Mouse (Mus musculus): Measurements from ENCODE around the gene Eefsec. TPM values are rescaled to one million over a fixed set of nuclear protein-coding genes. Genes with fewer than 3 reads are reported as not detected.
A peak's percentile ranks its signal among the peaks of the same experiment; 100 is the strongest.

The Eefsec gene
- total RNA-seq, 2 experiments from 2014 or later, result 6.4 to 7.5 TPM

- peak; percentile 67 for DNase-seq
- intact Hi-C loops (cut with DNase I; ENCODE audit: low total_unique reads), result no loop called here
Observed at GRCm38 (mm10) chr6:88290129-88290766, 156.1 kb downstream of the Eefsec start.

- DNase-seq, result no peak
- intact Hi-C loops (cut with DNase I; ENCODE audit: low total_unique reads), result no loop called here
Observed at GRCm38 (mm10) chr6:88278141-88278540, 168.2 kb downstream of the Eefsec start.

- intact Hi-C loops (cut with DNase I; ENCODE audit: low total_unique reads), result no loop called here
- DNase-seq, result no peak
Observed at GRCm38 (mm10) chr6:88277242-88277641, 169.1 kb downstream of the Eefsec start.

- DNase-seq, result no peak
- intact Hi-C loops (cut with DNase I; ENCODE audit: low total_unique reads), result no loop called here
Observed at GRCm38 (mm10) chr6:88276221-88276620, 170.1 kb downstream of the Eefsec start.

- intact Hi-C loops (cut with DNase I; ENCODE audit: low total_unique reads), result no loop called here
- no peak for DNase-seq
Observed at GRCm38 (mm10) chr6:88274623-88275022, 171.7 kb downstream of the Eefsec start.

GRCm38 (mm10) chr6:88267970-88268369 lies 178.4 kb downstream of the Eefsec start:
- DNase-seq, result no peak
- intact Hi-C loops (cut with DNase I; ENCODE audit: low total_unique reads), result no loop called here

- DNase-seq, result no peak
- intact Hi-C loops (cut with DNase I; ENCODE audit: low total_unique reads), result no loop called here
Observed at GRCm38 (mm10) chr6:88267068-88267467, 179.3 kb downstream of the Eefsec start.

- intact Hi-C loops (cut with DNase I; ENCODE audit: low total_unique reads), result no loop called here
- DNase-seq, result no peak
Observed at GRCm38 (mm10) chr6:88266055-88266454, 180.3 kb downstream of the Eefsec start.

GRCm38 (mm10) chr6:88265355-88265754 lies 181.0 kb downstream of the Eefsec start:
- DNase-seq, result no peak
- intact Hi-C loops (cut with DNase I; ENCODE audit: low total_unique reads), result no loop called here

GRCm38 (mm10) chr6:88262160-88262559 lies 184.2 kb downstream of the Eefsec start:
- intact Hi-C loops (cut with DNase I; ENCODE audit: low total_unique reads), result no loop called here
- DNase-seq, result no peak

GRCm38 (mm10) chr6:88260645-88261044 lies 185.7 kb downstream of the Eefsec start:
- intact Hi-C loops (cut with DNase I; ENCODE audit: low total_unique reads), result no loop called here
- no peak for DNase-seq

GRCm38 (mm10) chr6:88259621-88260020 lies 186.7 kb downstream of the Eefsec start:
- no peak for DNase-seq
- intact Hi-C loops (cut with DNase I; ENCODE audit: low total_unique reads), result no loop called here

GRCm38 (mm10) chr6:88255435-88255834 lies 190.9 kb downstream of the Eefsec start:
- intact Hi-C loops (cut with DNase I; ENCODE audit: low total_unique reads), result no loop called here
- DNase-seq, result no peak

- no peak for DNase-seq
- intact Hi-C loops (cut with DNase I; ENCODE audit: low total_unique reads), result no loop called here
Observed at GRCm38 (mm10) chr6:88254082-88254481, 192.3 kb downstream of the Eefsec start.

GRCm38 (mm10) chr6:88251798-88252478 lies 194.4 kb downstream of the Eefsec start:
- DNase-seq, result no peak
- intact Hi-C loops (cut with DNase I; ENCODE audit: low total_unique reads), result no loop called here

- intact Hi-C loops (cut with DNase I; ENCODE audit: low total_unique reads), result no loop called here
Observed at GRCm38 (mm10) chr6:88251396-88251795, 194.9 kb downstream of the Eefsec start.

GRCm38 (mm10) chr6:88249231-88249630 lies 197.1 kb downstream of the Eefsec start:
- intact Hi-C loops (cut with DNase I; ENCODE audit: low total_unique reads), result no loop called here
- DNase-seq, result no peak

More at GRCm38 (mm10) chr6:88251396-88251795, 194.9 kb downstream of the Eefsec start:
- no peak for DNase-seq

- peak; percentile 61 for DNase-seq
- intact Hi-C loops (cut with DNase I; ENCODE audit: low total_unique reads), result loop anchor here (5.0 kb wide), 3 partner anchors 40 to 120 kb away; no protein-coding TSS in a partner anchor
Observed at GRCm38 (mm10) chr6:88242604-88243003, 203.7 kb downstream of the Eefsec start.

GRCm38 (mm10) chr6:88236513-88236912 lies 209.8 kb downstream of the Eefsec start:
- peak; percentile 24 for DNase-seq
- intact Hi-C loops (cut with DNase I; ENCODE audit: low total_unique reads), result no loop called here

- intact Hi-C loops (cut with DNase I; ENCODE audit: low total_unique reads), result no loop called here
- no peak for DNase-seq
Observed at GRCm38 (mm10) chr6:88235983-88236382, 210.4 kb downstream of the Eefsec start.

GRCm38 (mm10) chr6:88235461-88235860 lies 210.9 kb downstream of the Eefsec start:
- intact Hi-C loops (cut with DNase I; ENCODE audit: low total_unique reads), result no loop called here
- no peak for DNase-seq

All from gastrocnemius, postnatal 14 days (tissue).